In genomic region chr1:73862323-73863073, GRCm38 (mm10) we compare ENCODE assay signal across 8 mouse cellular contexts.
DNase-seq lines count a peak whose midpoint lies in the region; ATAC-seq lines count a peak whose summit lies in the region.

No protein-coding gene starts in this region.

- H3K36me3 ChIP-seq in embryonic facial prominence, embryonic 10.5 days (replicated peaks), result no peaks in the 10 kb centered on the region
- no peaks in the 10 kb centered on the region for H3K36me3 ChIP-seq in heart, embryonic 11.5 days (ENCODE audit: control insufficient read depth, insufficient read depth, low read length)
- H3K36me3 ChIP-seq in liver, embryonic 15.5 days (replicated peaks), result no peaks in the 10 kb centered on the region
- no peaks in the 10 kb centered on the region for H3K36me3 ChIP-seq in neural tube, embryonic 14.5 days (ENCODE audit: control insufficient read depth, insufficient read depth, low read length)

- H3K27ac ChIP-seq in embryonic facial prominence, embryonic 10.5 days (replicated peaks), result peak overlapping the region; percentile 82
- no peak overlapping the region for H3K27ac ChIP-seq in heart, embryonic 11.5 days (ENCODE audit: low read depth, low read length)
- no peak overlapping the region for H3K27ac ChIP-seq in liver, embryonic 15.5 days (replicated peaks)
- H3K27ac ChIP-seq in neural tube, embryonic 14.5 days (ENCODE audit: low read depth, low read length), result 0 out of 2 replicates have a peak overlapping the region, but pooled peaks have one; percentile 2

- ATAC-seq in heart, embryonic 11.5 days (replicated peaks; ENCODE audit: insufficient number of reproducible peaks, low FRiP score, low TSS enrichment), result peak; percentile 91
- ATAC-seq in liver, embryonic 15.5 days (ENCODE audit: insufficient read depth), result peak; percentile 63
- ATAC-seq in neural tube, embryonic 14.5 days (ENCODE audit: low read depth), result peak; percentile 97

- no peaks in the 10 kb centered on the region for H3K27me3 ChIP-seq in embryonic facial prominence, embryonic 10.5 days (replicated peaks; ENCODE audit: low read depth, poor library complexity, severe bottlenecking)
- H3K27me3 ChIP-seq in heart, embryonic 11.5 days (ENCODE audit: control insufficient read depth, insufficient read depth, low read length), result peaks cover 1% of the 10 kb centered on the region
- H3K27me3 ChIP-seq in liver, embryonic 15.5 days, result no peaks in the 10 kb centered on the region
- H3K27me3 ChIP-seq in neural tube, embryonic 14.5 days (ENCODE audit: control insufficient read depth, insufficient read depth, low read length), result no peaks in the 10 kb centered on the region

- H3K4me3 ChIP-seq in embryonic facial prominence, embryonic 10.5 days, result peak overlapping the region; percentile 36; the same call in 1 of the 2 replicates
- peak overlapping the region; percentile 20; the same call in 1 of the 2 replicates for H3K4me3 ChIP-seq in heart, embryonic 11.5 days (ENCODE audit: low read depth, low read length)
- no peak overlapping the region for H3K4me3 ChIP-seq in liver, embryonic 15.5 days (replicated peaks)
- no peak overlapping the region for H3K4me3 ChIP-seq in neural tube, embryonic 14.5 days (ENCODE audit: low read depth, low read length)

- WGBS in embryonic facial prominence, embryonic 10.5 days, result 18% methylated on average over 15 of the region's 15 CpGs
- 12% methylated on average over 15 of the region's 15 CpGs for WGBS in heart, embryonic 11.5 days (ENCODE audit: insufficient replicate concordance)
- WGBS in liver, embryonic 15.5 days (ENCODE audit: insufficient replicate concordance), result 19% methylated on average over 15 of the region's 15 CpGs
- 6% methylated on average over 15 of the region's 15 CpGs for WGBS in neural tube, embryonic 14.5 days

- H3K9ac ChIP-seq in heart, embryonic 11.5 days (ENCODE audit: low read depth, low read length), result peak overlapping the region; percentile 31; the same call in 1 of the 2 replicates
- no peak overlapping the region for H3K9ac ChIP-seq in liver, embryonic 15.5 days
- no peak overlapping the region for H3K9ac ChIP-seq in neural tube, embryonic 14.5 days (replicated peaks; ENCODE audit: low read depth, low read length)

- peaks cover 22% of the 10 kb centered on the region for H3K4me1 ChIP-seq in embryonic facial prominence, embryonic 10.5 days
- H3K4me1 ChIP-seq in heart, embryonic 11.5 days (ENCODE audit: control insufficient read depth, insufficient read depth, low read length), result no peaks in the 10 kb centered on the region
- H3K4me1 ChIP-seq in liver, embryonic 15.5 days (replicated peaks), result no peaks in the 10 kb centered on the region
- H3K4me1 ChIP-seq in neural tube, embryonic 14.5 days (ENCODE audit: control insufficient read depth, insufficient read depth, low read length), result no peaks in the 10 kb centered on the region

- H3K9me3 ChIP-seq in embryonic facial prominence, embryonic 10.5 days, result no peaks in the 10 kb centered on the region
- no peaks in the 10 kb centered on the region for H3K9me3 ChIP-seq in heart, embryonic 11.5 days (replicated peaks; ENCODE audit: control insufficient read depth, low read length)
- no peaks in the 10 kb centered on the region for H3K9me3 ChIP-seq in liver, embryonic 15.5 days (replicated peaks)
- H3K9me3 ChIP-seq in neural tube, embryonic 14.5 days (ENCODE audit: control insufficient read depth, low read length), result no peaks in the 10 kb centered on the region

- H3K4me2 ChIP-seq in heart, embryonic 11.5 days, result peak overlapping the region; percentile 58
- peak overlapping the region; percentile 30; the same call in 1 of the 2 replicates for H3K4me2 ChIP-seq in liver, embryonic 15.5 days
- no peak overlapping the region for H3K4me2 ChIP-seq in neural tube, embryonic 14.5 days (ENCODE audit: low read depth, low read length)

- DNase-seq in right cerebral cortex, postnatal 4 days, result peak; percentile 73
- no peak for DNase-seq in right cerebral cortex, postnatal 36 days (ENCODE audit: low spot score in 2 of 2)
- peak; percentile 90 for DNase-seq in embryonic facial prominence, embryonic 10.5 days (ENCODE audit: low spot score)
- peak; percentile 71 to 77 for DNase-seq in kidney, adult 8-10 months
- peak; percentile 24 for DNase-seq in urinary bladder, postnatal 10 days (ENCODE audit: low spot score)

Comparison
In these comparisons a context has a peak if more than half of its experiments do, and no peak if none do; other contexts are left out.
1. DNase-seq: peak in right cerebral cortex, postnatal 4 days (single experiment), embryonic facial prominence, embryonic 10.5 days (single experiment), kidney, adult 8-10 months (2 of 2) and urinary bladder, postnatal 10 days (single experiment); none in right cerebral cortex, postnatal 36 days (0 of 2).
2. H3K27ac ChIP-seq: peak in embryonic facial prominence, embryonic 10.5 days (single experiment) and neural tube, embryonic 14.5 days (single experiment); none in heart, embryonic 11.5 days (single experiment) and liver, embryonic 15.5 days (single experiment).
3. H3K4me3 ChIP-seq: peak in embryonic facial prominence, embryonic 10.5 days (single experiment) and heart, embryonic 11.5 days (single experiment); none in liver, embryonic 15.5 days (single experiment) and neural tube, embryonic 14.5 days (single experiment).
4. Peak in every context shown above with its lines, with median percentiles within 50 percentile points of each other: ATAC-seq.